Mouse (Mus musculus) forebrain, embryonic 16.5 days (tissue): ENCODE data around the gene Tor4a. TPM values are rescaled to one million over a fixed set of nuclear protein-coding genes. Genes with fewer than 3 reads are reported as not detected.

ENCODE experiments used
- ATAC-seq: fragments of 200-750 bp; cut with Nextera tagmentation; 2 replicates; pipeline ENCODE4 v1.8.0; 2017; ENCODE audit warnings: mild to moderate bottlenecking, moderate library complexity
- H3K27ac ChIP-seq: fragments of 300-500 bp; sonication (generic); 2 replicates; pipeline ENCODE4 v1.5.1; 2014; ENCODE audit warnings: low read length, control low read depth
- H3K27me3 ChIP-seq: fragments of 300-500 bp; sonication (generic); replicated peaks from 2 replicates; pipeline ENCODE4 v1.6.1; 2014; ENCODE audit warnings: low read length; ENCODE audit not compliant: control insufficient read depth, insufficient read depth
- H3K36me3 ChIP-seq: fragments of 300-500 bp; sonication (generic); 2 replicates; pipeline ENCODE4 v1.6.1; 2014; ENCODE audit not compliant: control insufficient read depth, insufficient read depth
- H3K4me1 ChIP-seq: fragments of 300-500 bp; sonication (generic); replicated peaks from 2 replicates; pipeline ENCODE4 v1.6.1; 2014; ENCODE audit warnings: low read length; ENCODE audit not compliant: control insufficient read depth, insufficient read depth
- H3K4me2 ChIP-seq: fragments of 300-500 bp; sonication (generic); 2 replicates; pipeline ENCODE4 v1.6.1; 2014; ENCODE audit warnings: mild to moderate bottlenecking, low read length, control low read depth
- H3K4me3 ChIP-seq: fragments of 300-500 bp; sonication (generic); replicated peaks from 2 replicates; pipeline ENCODE4 v1.5.1; 2014; ENCODE audit warnings: mild to moderate bottlenecking, low read length, control low read depth
- H3K9ac ChIP-seq: fragments of 300-500 bp; sonication (generic); replicated peaks from 2 replicates; pipeline ENCODE4 v1.6.1; 2014; ENCODE audit warnings: low read depth, low read length, control low read depth
- H3K9me3 ChIP-seq: fragments of 300-500 bp; sonication (generic); 2 replicates; pipeline ENCODE4 v1.6.1; 2016; ENCODE audit warnings: low read length; ENCODE audit not compliant: control insufficient read depth
- WGBS: fragments of 180-500 bp; shearing (Covaris S2); extraction: QIAGEN DNeasy Blood & Tissue Kit; methylation state at CpG from one replicate; pipeline ENCODE4 v1.1.7; 2014; 5-methylcytosine and 5-hydroxymethylcytosine counted together
- polyA plus RNA-seq: library from polyadenylated mRNA; unstranded; fragments of >200 nt; fragmentation: Nextera tagmentation; extraction: Ambion mirVana; gene quantifications from 2 replicates; pipeline ENCODE4 v1.2.1, GENCODE M21; 2015

Gene Tor4a
- 0.85 and 1.6 TPM in 2 replicates for polyA plus RNA-seq

DNA sequence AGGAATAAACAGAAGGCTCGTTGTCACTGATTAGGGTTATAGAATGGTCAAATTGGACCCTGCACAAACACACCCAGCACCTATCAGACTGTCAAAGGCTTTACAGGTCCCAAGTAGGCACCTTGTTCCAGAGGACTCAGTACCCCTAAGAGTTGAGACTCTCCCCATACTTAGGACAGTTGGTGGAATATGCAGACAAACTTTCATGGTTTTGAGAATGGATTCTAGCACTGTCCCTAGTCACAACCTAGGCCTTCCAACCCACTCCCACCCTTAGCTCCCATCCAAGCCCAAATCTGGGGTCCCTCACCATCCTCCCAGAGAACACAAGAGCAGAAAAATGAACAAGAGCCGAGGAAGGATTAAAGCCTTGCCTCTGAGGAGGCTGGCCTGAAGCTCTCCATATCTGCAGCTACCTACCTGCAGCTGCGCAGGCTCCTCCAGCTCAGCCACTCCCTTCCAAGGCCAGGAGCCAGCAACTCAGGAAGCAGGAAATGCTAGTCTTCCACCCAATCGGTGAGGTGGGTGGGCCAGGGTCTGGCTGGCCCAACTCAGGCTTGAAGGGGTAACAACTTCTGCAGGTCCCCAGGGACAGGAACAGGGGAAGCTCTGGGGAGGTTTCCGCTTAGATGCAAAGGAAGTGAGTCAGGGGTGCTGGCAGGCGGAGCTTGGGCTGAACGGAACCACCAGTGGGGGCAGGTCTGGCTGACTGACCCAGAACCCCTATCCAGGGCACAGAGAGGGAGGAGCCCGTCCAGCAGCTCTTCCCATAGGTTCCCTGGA, at the start of gene Tor4a:
Tor4a (minus strand) TSS at position 715 of the 783 bp plus-strand sequence.
- Histone ChIP-seq H3K4me2 (no peak within 1 kb of the TSS), H3K36me3 (peaks cover 13% of the 10 kb centered on the region), H3K27me3 (peaks cover 21% of the 10 kb centered on the region), H3K4me1 (peaks cover 3% of the 10 kb centered on the region; the same call in 1 of the 2 replicates), H3K27ac (no peak within 1 kb of the TSS), H3K9me3 (no peaks in the 10 kb centered on the region), H3K9ac (no peak within 1 kb of the TSS), H3K4me3 (no peak within 1 kb of the TSS)
- WGBS, result 13% methylated on average over 8 of the region's 8 CpGs
- ATAC-seq, result no peak

DNA sequence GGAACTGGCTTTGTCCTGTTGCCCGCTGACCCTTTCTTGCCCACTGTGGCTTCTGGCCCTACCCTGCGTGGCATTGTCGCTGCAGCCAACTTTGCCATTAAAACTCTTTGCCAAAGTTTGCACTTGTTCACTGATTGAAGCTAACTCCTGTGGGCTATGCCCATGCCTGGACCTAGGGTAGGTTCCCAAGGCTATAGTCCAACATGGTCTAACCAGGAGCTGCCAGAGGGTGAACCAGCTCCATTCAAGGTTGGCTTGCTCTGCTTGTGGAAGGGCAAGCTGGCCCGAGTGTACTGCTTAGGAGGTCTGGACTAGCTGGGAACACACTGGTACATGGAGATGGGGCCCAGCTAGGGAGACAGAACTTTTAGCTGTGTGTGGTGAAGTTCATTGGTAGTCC, 47.5 kb upstream of the Tor4a start:
- Histone ChIP-seq H3K36me3 (no peaks in the 10 kb centered on the region), H3K4me2 (no peak overlapping the region)
- 89% methylated on average over 4 of the region's 4 CpGs for WGBS

DNA sequence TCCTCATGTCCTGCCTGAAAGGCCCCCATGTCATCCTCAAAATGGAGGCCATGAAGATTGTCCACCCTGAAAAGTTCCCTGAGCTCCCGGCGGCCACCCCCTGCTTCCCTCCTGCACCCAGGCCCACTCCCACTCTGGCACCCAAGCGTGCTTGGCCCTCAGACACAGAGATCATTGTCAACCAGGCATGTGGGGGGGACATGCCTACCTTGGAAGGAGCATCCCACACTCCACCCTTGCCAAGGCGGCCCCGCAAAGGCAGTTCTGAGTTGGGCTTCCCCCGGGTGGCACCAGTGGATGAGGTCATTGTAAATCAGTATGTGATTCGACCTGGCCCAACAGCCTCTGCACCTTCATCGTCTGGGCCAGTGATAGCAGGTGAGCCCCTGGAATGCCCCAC, 46.7 kb upstream of the Tor4a start:
- no peaks in the 10 kb centered on the region for H3K36me3 ChIP-seq
- H3K27ac ChIP-seq, result no peak overlapping the region
- H3K4me1 ChIP-seq, result peaks cover 30% of the 10 kb centered on the region
- peak overlapping the region; percentile 71 for H3K4me3 ChIP-seq
- peak overlapping the region; percentile 73 for H3K9ac ChIP-seq
- 79% methylated on average over 8 of the region's 8 CpGs for WGBS
- no peak for ATAC-seq
- H3K9me3 ChIP-seq, result no peaks in the 10 kb centered on the region
- H3K4me2 ChIP-seq, result peak overlapping the region; percentile 67
- H3K27me3 ChIP-seq, result no peaks in the 10 kb centered on the region

More for the DNA sequence above, 47.5 kb upstream of the Tor4a start:
- ATAC-seq, result no peak
- Histone ChIP-seq H3K4me1 (peaks cover 30% of the 10 kb centered on the region), H3K4me3 (no peak overlapping the region), H3K27me3 (no peaks in the 10 kb centered on the region), H3K27ac (no peak overlapping the region), H3K9me3 (no peaks in the 10 kb centered on the region), H3K9ac (no peak overlapping the region)

DNA sequence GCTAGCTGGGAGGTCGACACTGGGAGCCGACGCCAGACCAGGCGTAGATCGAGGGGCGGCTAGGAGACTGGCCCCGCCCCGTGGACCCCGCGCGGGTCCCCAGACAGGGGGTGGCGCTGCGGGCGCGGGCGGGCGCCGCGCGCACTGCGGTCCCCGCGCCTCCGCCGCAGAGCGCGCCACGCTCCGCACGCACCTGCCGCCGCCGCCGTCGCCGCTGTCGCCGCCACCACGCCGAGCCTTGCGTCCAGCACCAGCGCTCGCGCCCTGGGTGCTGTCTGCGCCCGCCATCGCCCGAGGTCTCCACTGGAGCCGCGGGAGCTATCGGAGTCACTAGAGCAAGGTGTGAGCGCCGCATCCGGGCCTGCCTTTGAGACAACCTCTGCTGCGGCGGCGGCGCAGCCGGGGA, 45.4 kb upstream of the Tor4a start, which contains the start of the genes Rnf208 and Cysrt1:
Rnf208 (plus strand) TSS at position 155 of the 406 bp plus-strand sequence.
Cysrt1 (minus strand) TSS at position 352 of the 406 bp plus-strand sequence.
- Histone ChIP-seq H3K4me2 (peak within 1 kb of the TSS; percentile 67), H3K9me3 (no peaks in the 10 kb centered on the region), H3K9ac (peak within 1 kb of the TSS; percentile 73), H3K4me3 (peak within 1 kb of the TSS; percentile 71), H3K36me3 (no peaks in the 10 kb centered on the region), H3K27me3 (no peaks in the 10 kb centered on the region), H3K27ac (peak within 1 kb of the TSS; percentile 73), H3K4me1 (peaks cover 30% of the 10 kb centered on the region)
- WGBS, result 0% methylated on average over 59 of the region's 59 CpGs
- peak; percentile 69 for ATAC-seq

DNA sequence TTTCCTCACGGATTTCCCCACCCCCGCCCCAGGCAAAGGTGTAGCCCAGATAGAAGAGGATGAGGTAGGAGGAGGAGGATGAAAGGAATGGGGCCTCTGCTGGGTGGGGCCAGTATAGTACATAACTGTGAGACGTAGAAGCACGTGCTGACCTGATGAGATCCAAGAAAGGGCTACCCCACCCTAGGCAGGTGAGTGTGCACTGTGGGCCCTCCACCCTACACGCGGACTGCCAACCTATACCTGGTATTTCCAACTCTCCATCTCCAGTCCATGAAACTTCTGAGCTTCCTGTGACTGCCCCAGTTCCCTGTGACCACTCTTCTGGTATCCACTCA, 44.7 kb upstream of the Tor4a start:
- 12% methylated on average over 6 of the region's 6 CpGs for WGBS
- Histone ChIP-seq H3K4me3 (peak overlapping the region; percentile 71), H3K27me3 (no peaks in the 10 kb centered on the region), H3K9me3 (no peaks in the 10 kb centered on the region), H3K27ac (peak overlapping the region; percentile 73), H3K36me3 (no peaks in the 10 kb centered on the region), H3K9ac (peak overlapping the region; percentile 73), H3K4me1 (peaks cover 30% of the 10 kb centered on the region), H3K4me2 (peak overlapping the region; percentile 67)
- ATAC-seq, result peak; percentile 11

DNA sequence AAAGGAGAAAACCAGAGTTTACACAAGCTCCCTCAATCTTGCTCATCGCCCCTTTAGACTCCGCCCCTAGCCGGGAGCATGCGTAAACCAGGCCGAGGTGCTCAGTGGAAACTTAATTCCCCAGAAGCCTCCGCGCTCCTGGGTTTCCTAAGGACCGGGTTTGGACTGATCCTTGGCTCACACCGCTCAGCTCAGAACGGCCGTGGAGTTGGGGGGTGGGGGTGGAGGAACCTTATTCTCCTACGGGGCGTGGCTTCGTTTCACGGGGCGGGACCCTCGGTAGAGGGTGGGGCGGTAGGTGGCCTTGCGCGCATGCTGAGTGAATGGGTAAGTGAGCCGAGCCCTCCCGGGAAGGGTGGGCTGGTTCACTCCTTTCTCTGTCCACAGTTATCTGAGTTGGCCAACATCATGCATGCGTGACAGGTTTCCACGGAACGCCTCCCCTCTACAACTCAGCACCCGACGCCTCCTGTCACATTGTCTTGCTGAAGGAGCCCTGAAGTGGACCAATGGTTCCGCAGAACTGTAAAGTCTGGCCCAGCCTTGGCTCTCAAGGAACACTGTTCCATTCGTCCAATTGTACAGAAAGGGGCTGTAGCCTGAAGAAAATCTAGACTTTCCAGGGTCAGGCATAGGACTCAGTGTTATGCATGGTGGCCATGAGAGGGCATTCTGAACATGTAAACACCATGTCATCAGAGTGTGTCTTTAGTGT, 44.2 kb upstream of the Tor4a start:
- Histone ChIP-seq H3K4me2 (peak overlapping the region; percentile 67), H3K9ac (peak overlapping the region; percentile 73), H3K36me3 (no peaks in the 10 kb centered on the region), H3K27ac (peak overlapping the region; percentile 73), H3K9me3 (no peaks in the 10 kb centered on the region), H3K4me1 (peaks cover 30% of the 10 kb centered on the region), H3K4me3 (peak overlapping the region; percentile 71), H3K27me3 (no peaks in the 10 kb centered on the region)
- peak; percentile 86 for ATAC-seq
- under 1% methylated on average over 29 of the region's 29 CpGs for WGBS

DNA sequence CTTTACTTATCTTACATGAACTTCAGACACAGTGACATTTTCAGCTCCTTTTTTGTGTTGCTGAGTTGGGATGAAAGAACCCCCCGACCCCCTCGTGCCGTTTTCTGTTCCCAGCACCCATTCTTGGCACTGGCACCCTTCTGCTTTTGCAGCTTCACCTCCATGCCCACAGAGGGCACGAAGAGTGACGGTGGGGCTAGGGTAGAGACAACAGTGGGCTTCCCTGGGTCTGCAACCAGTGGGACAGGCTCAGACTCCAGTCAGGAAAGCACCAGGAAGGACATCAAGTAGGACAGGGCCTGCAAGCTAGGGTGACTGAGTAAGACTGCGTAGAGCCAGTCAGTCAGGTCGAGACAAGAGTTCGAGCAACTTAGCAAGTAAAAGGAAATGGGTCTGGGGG, 43.6 kb upstream of the Tor4a start:
- H3K9me3 ChIP-seq, result no peaks in the 10 kb centered on the region
- H3K9ac ChIP-seq, result no peak overlapping the region; the same call in 1 of the 2 replicates
- no peaks in the 10 kb centered on the region for H3K36me3 ChIP-seq
- no peaks in the 10 kb centered on the region for H3K27me3 ChIP-seq
- ATAC-seq, result peak; percentile 11
- peaks cover 30% of the 10 kb centered on the region for H3K4me1 ChIP-seq
- H3K4me3 ChIP-seq, result peak overlapping the region; percentile 71
- H3K27ac ChIP-seq, result peak overlapping the region; percentile 73; the same call in 1 of the 2 replicates
- WGBS, result 49% methylated on average over 8 of the region's 8 CpGs
- H3K4me2 ChIP-seq, result peak overlapping the region; percentile 67

DNA sequence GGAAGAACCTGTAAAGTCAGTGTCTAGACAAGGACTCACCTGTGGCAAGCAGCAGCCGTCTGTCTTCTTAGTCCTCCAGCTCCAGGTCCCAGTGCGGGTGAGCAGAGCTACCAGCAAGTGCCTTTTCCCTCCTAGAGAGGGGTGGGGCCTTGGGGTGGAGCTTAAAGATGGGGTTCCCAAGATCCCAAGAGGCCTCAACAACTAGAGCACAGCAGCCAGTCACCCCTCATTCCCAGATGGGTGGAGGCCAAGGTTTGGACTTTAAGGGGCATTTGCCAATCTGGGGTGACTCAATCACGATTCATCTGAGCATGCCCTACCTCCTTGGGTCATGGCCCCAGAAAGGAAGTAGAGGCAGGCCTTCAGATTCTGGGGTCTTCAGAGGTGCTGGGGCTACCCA, 43.1 kb upstream of the Tor4a start:
- no peak overlapping the region for H3K9ac ChIP-seq
- peaks cover 30% of the 10 kb centered on the region for H3K4me1 ChIP-seq
- H3K9me3 ChIP-seq, result no peaks in the 10 kb centered on the region
- ATAC-seq, result no peak
- 89% methylated on average over 3 of the region's 3 CpGs for WGBS
- H3K4me3 ChIP-seq, result no peak overlapping the region
- H3K27me3 ChIP-seq, result no peaks in the 10 kb centered on the region
- H3K27ac ChIP-seq, result no peak overlapping the region
- no peaks in the 10 kb centered on the region for H3K36me3 ChIP-seq
- no peak overlapping the region for H3K4me2 ChIP-seq

DNA sequence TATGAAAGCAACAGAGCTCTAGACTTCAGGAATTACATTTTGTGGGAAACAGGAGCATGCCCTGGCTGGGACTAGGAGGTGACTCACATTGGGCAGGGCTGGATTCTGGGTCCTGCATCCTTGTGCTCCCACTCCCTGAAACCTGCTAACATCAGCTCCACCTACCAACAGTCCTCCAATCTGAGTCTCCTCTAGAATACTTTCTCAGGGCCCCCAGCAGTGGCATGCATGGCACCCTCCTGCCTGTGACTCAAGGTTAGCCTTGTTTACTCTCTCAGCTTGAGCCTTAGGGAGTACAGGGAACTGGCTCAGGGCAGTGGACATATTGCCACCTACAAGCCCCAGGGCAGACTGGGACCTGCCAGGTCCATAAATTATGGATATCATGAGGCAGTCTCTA, 41.4 kb upstream of the Tor4a start:
- Histone ChIP-seq H3K27ac (no peak overlapping the region), H3K4me3 (no peak overlapping the region), H3K4me1 (peaks cover 23% of the 10 kb centered on the region), H3K9ac (no peak overlapping the region), H3K9me3 (no peaks in the 10 kb centered on the region), H3K4me2 (no peak overlapping the region), H3K27me3 (peaks cover 2% of the 10 kb centered on the region; the same call in 1 of the 2 replicates), H3K36me3 (no peaks in the 10 kb centered on the region)
- ATAC-seq, result no peak
